Mouse (Mus musculus): Measurements from ENCODE around the gene Ppp1r36.
"Not testable (repeated sequence)": the region's sequence is repeated elsewhere in the genome, so short reads cannot be mapped to it uniquely, and the experiment has no call there.

Gene Ppp1r36

DNA sequence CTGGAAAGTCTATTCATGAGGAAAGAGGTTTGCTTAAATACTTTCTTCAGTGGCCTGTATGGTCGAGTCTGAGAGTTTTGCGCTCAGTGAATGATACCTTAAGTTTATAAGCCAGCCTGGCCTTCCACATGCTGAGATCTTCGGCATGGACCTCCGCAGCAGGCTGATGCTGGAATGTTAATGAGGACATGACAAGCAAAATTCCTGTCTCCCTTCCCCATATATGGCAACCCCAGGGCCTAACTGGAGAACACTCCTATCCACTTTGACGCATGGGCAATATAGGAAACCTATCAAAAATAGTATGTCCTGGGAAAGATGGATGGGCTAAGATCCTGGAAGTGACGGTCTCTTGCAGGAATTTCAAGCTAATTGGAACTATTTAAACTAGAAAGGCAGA, 30.8 kb downstream of the Ppp1r36 start:
- no peak for DNase-seq (ENCODE audit: low spot score in 2 of 2)

- no peak for DNase-seq (ENCODE audit: low spot score in 2 of 2)
These were observed 34.9 kb downstream of the Ppp1r36 start for GRCm38 (mm10) chr12:76452203-76452602.

- DNase-seq (ENCODE audit: low spot score in 2 of 2), result not testable (repeated sequence)
These were observed 41.1 kb downstream of the Ppp1r36 start for GRCm38 (mm10) chr12:76458445-76458844.

GRCm38 (mm10) chr12:76459032-76459431, 41.7 kb downstream of the Ppp1r36 start:
- DNase-seq (ENCODE audit: low spot score in 2 of 2), result no peak

- no peak for DNase-seq (ENCODE audit: low spot score in 2 of 2)
These were observed 46.1 kb downstream of the Ppp1r36 start for GRCm38 (mm10) chr12:76463391-76463790.

- no peak for DNase-seq (ENCODE audit: low spot score in 2 of 2)
These were observed 47.4 kb downstream of the Ppp1r36 start for GRCm38 (mm10) chr12:76464651-76465252.

DNA sequence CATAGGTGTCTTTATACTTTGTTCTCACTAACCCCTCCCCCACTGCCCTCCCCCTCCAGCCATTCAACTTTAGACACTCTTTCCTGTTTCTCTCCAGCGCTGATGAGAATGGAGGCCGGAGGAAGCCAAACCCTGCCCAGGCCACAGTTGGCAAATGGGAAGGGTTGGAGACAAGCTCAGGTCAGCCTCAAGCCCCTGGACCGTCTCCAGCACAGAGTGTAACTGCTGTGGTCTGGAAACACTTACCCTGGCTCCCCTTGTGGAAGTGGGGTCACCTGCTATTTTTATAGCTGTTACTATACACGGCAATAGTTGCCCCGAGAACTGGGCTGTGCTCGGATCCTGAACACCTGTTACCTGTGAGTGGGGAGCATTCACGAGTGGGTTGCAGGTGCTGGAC, 49.3 kb downstream of the Ppp1r36 start:
- no peak for DNase-seq (ENCODE audit: low spot score in 2 of 2)

DNA sequence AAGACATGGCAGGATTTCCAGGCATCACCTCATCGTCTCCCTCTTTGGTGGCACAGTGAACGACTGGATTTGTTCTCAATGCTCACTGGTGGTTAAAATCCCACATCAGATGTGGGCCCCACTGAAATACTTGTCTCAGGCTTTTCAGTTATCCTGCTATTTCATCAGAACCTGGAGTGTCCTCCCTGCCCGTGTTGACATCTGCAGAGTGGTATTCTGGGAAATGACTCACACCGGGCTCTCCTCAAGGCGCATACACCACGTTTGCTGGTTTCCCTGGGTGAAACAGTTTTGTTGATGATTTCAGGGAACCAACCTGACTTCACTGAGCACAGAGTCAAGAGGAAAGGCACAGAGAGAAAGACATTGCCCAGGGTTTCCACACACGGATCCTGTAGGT, 49.9 kb downstream of the Ppp1r36 start:
- DNase-seq (ENCODE audit: low spot score in 2 of 2), result no peak

- DNase-seq (ENCODE audit: low spot score in 2 of 2), result peak; percentile 32 to 71
These were observed 54.7 kb downstream of the Ppp1r36 start for GRCm38 (mm10) chr12:76472046-76472445.

- DNase-seq (ENCODE audit: low spot score in 2 of 2), result no peak
These were observed 56.4 kb downstream of the Ppp1r36 start for GRCm38 (mm10) chr12:76473562-76474245.

GRCm38 (mm10) chr12:76474246-76474583, 56.9 kb downstream of the Ppp1r36 start:
- no peak for DNase-seq (ENCODE audit: low spot score in 2 of 2)

GRCm38 (mm10) chr12:76474802-76475201, 57.5 kb downstream of the Ppp1r36 start:
- no peak for DNase-seq (ENCODE audit: low spot score in 2 of 2)

- DNase-seq (ENCODE audit: low spot score in 2 of 2), result no peak
These were observed 58.8 kb downstream of the Ppp1r36 start for GRCm38 (mm10) chr12:76476146-76476545.

DNA sequence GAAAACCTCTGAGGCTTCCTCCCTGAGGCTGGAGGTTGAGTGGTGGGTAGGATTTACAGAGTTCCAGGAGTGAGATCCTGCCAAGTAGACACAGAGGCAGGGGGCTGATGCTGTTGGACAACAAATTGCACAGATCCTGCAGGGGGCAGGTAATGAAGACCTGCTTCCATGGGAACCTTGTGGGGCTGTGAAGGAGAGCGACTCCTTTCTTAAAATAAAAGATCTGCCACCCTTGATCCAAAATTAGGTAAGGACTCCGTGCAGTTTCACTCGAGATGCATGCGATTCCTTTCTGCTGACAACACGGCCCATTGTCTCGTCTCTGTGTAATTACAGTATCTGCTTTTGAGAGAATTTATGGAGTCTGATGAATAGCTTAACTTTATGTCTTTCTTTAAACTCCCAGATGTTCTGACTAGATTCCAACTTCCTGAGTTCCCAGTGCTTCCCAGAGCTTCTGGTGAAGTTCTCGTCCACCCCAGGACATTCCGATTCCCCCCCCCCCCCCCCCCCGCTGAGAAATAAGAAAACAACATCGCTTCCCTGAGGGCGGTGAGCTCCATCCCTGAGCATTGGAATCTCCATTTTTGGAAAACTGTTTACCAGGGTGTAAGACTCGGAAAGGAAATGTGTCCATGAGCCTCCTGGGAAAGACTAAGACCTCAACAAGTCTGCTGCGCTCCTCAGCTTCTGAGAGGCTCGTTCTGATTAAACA, 61.1 kb downstream of the Ppp1r36 start:
- DNase-seq (ENCODE audit: low spot score in 2 of 2), result no peak

DNA sequence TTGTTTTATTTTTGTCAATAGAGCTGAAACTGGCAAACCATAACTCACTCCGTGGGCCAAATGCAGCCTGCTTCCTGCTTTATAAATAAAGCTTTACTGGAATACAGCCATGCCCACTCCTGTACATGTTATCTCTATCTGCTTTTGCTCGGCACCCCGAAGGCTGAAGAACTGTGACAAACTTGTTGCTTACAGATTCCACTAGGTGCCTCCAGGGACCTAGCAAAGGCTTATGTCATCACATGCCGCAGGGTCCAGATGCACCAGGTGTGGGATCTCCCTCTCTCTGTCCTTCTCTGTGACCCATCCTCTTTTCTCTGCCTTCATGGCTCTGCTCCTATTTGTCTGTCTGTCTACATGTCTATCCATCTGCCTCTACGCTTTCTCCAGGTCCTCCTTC, 61.8 kb downstream of the Ppp1r36 start:
- no peak for DNase-seq (ENCODE audit: low spot score in 2 of 2)

DNA sequence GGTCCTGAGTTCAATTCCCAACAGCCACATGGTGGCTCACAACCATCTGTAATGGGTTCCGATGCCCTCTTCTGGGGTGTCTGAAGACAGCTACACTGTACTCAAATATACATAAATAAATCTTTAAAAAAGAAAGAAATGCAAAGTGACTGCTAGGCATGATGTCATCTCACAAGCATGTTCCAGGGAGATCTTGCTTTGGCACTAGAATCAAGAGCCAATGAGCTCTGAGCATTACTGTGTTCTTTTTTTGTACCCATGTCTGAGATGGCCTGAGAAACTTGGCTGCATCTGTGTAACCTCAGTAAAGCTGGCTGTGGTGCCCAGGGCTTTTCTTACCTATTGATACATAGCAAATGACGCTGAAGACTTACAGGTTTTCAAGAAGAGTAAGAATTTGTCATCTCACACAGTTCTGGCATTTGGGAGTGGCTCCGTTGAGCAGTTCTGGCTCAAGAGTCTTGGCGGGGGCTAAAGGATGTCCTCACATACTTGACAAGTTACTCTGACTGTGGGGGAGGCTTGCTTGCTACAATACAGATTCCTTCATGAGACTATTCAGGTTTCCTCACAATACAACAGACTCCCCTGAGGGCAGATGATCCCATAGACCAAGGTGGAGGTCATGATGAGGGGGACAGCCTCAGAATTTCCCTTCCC, 62.6 kb downstream of the Ppp1r36 start:
- DNase-seq (ENCODE audit: low spot score in 2 of 2), result no peak

DNA sequence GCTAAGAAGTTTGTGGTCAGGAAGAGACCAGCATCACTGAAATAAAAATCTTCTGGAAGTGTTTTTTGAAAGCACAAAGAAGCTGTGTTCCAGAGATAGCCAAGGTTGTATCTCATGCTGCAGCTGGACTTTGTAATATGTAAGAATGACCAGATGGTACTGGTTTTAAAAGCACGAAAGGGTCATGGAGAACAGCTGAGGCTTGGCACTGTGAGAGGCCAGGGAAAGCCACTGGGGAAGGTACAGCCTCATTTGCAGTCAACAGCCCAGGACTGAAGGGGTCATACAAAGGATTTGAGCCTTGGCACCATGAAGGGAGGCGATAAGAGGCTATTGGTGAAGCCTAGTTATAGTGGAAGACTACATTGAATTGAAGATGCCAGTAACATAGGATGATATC, 65.1 kb downstream of the Ppp1r36 start:
- no peak for DNase-seq (ENCODE audit: low spot score in 2 of 2)

DNA sequence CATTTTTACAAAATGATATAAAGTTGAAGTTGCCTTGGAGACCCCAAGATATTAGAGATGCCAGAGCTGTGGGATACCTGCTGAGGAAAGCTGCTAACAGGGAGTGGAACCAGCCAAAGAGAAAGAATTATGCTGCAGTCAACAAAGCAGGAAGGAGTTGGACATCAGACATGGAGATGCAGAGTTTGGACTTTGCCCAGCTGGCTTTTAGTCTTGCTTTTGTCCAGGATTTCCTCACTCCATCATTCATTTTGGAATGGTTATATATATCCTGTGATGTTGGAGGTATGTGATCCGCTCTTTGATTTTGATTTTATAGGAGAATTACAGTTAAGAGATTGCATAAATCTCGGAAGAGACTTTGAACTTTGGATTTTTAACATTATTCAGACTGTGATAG, 65.6 kb downstream of the Ppp1r36 start:
- DNase-seq (ENCODE audit: low spot score in 2 of 2), result no peak

DNA sequence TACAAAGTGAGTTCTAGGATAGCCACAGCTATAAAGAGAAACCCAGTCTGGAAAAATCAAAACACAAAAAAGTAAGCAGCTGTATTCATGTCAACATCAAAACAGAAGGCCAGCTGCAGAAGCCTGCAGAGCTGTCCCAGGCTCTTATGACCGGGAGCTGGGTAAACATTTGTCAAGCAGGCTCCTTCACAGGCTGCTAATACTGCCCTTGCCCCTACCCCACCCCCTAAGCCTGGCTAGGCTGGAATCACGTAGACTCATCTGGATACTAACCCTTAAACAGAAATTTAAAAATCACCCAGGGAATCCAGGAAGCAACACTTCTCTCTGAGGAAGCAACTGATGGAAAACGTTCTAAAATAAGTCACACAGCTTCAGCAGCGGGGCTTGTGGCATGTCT, 67.5 kb downstream of the Ppp1r36 start:
- DNase-seq (ENCODE audit: low spot score in 2 of 2), result no peak

- no peak for DNase-seq (ENCODE audit: low spot score in 2 of 2)
These were observed 68.0 kb downstream of the Ppp1r36 start for GRCm38 (mm10) chr12:76485381-76485780.

- no peak for DNase-seq (ENCODE audit: low spot score in 2 of 2)
These were observed 69.6 kb downstream of the Ppp1r36 start for GRCm38 (mm10) chr12:76486943-76487342.
